Mouse (Mus musculus) kidney, embryonic 15.5 days (tissue): ENCODE measurements around the gene Nkx6-2. TPM values are rescaled to one million over a fixed set of nuclear protein-coding genes. Genes with fewer than 3 reads are reported as not detected.

Source experiments
- ATAC-seq: fragments of 200-750 bp; cut with Nextera tagmentation; replicated peaks from 2 replicates; pipeline ENCODE4 v1.8.0; 2017; ENCODE audit warnings: moderate TSS enrichment; ENCODE audit not compliant: low FRiP score
- H3K27ac ChIP-seq: fragments of 300-500 bp; sonication (generic); 2 replicates; pipeline ENCODE4 v1.5.1; 2015; ENCODE audit warnings: mild to moderate bottlenecking, inconsistent platforms
- H3K27me3 ChIP-seq: fragments of 300-500 bp; sonication (generic); 2 replicates; pipeline ENCODE4 v1.6.1; 2015; ENCODE audit warnings: inconsistent platforms
- H3K36me3 ChIP-seq: fragments of 300-500 bp; sonication (generic); 2 replicates; pipeline ENCODE4 v1.6.1; 2015; ENCODE audit warnings: inconsistent platforms
- H3K4me1 ChIP-seq: fragments of 300-500 bp; sonication (generic); 2 replicates; pipeline ENCODE4 v1.6.1; 2015; ENCODE audit warnings: inconsistent platforms
- H3K4me2 ChIP-seq: fragments of 300-500 bp; sonication (generic); 2 replicates; pipeline ENCODE4 v1.6.1; 2015; ENCODE audit warnings: moderate library complexity, mild to moderate bottlenecking, inconsistent platforms
- H3K4me3 ChIP-seq: fragments of 300-500 bp; sonication (generic); replicated peaks from 2 replicates; pipeline ENCODE4 v1.5.1; 2015; ENCODE audit warnings: mild to moderate bottlenecking, inconsistent platforms
- H3K9ac ChIP-seq: fragments of 300-500 bp; sonication (generic); 2 replicates; pipeline ENCODE4 v1.6.1; 2015; ENCODE audit warnings: mild to moderate bottlenecking, inconsistent platforms
- H3K9me3 ChIP-seq: fragments of 300-500 bp; sonication (generic); replicated peaks from 2 replicates; pipeline ENCODE4 v1.6.1; 2016; ENCODE audit warnings: inconsistent platforms
- WGBS: fragments of 180-500 bp; shearing (Covaris S2); methylation state at CpG from one replicate; pipeline ENCODE4 v1.1.7; 2015; ENCODE audit warnings: mixed read lengths; 5-methylcytosine and 5-hydroxymethylcytosine counted together
- polyA plus RNA-seq: library from polyadenylated mRNA; unstranded; fragments of >200 nt; fragmentation: Nextera tagmentation; extraction: Ambion mirVana; gene quantifications from 2 replicates; pipeline ENCODE4 v1.2.1, GENCODE M21; 2015

Gene Nkx6-2
- polyA plus RNA-seq, 1 experiment from 2014 or later = not detected

DNA sequence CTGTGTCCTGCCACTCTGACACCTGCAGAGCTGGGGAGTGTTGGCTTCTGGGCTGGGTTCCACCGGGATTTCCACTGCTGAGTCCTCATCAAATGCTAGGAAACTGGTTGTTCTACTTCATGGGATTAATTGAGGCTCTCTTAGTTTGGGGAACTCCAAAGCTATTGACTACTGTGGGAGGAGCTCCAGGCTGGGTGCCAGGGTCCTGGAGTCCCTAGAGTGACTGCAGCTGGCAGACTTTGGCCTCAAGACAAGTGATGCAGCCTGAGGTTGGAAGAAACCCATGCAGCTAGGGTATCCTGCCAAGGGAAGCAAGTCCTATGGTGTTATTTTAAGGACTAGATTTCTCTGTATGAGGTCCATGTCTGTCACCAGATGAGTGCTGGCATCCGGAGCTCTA is 44.1 kb downstream of the Nkx6-2 start:
- no peaks in the 10 kb centered on the region for H3K27me3 ChIP-seq
- H3K4me3 ChIP-seq = no peak overlapping the region
- H3K36me3 ChIP-seq = peaks cover 12% of the 10 kb centered on the region; the same call in 1 of the 2 replicates
- H3K4me1 ChIP-seq = no peaks in the 10 kb centered on the region
- 83% methylated on average over 2 of the region's 2 CpGs for WGBS
- ATAC-seq = no peak
- no peaks in the 10 kb centered on the region for H3K9me3 ChIP-seq
- H3K4me2 ChIP-seq = no peak overlapping the region
- no peak overlapping the region for H3K9ac ChIP-seq
- no peak overlapping the region for H3K27ac ChIP-seq

DNA sequence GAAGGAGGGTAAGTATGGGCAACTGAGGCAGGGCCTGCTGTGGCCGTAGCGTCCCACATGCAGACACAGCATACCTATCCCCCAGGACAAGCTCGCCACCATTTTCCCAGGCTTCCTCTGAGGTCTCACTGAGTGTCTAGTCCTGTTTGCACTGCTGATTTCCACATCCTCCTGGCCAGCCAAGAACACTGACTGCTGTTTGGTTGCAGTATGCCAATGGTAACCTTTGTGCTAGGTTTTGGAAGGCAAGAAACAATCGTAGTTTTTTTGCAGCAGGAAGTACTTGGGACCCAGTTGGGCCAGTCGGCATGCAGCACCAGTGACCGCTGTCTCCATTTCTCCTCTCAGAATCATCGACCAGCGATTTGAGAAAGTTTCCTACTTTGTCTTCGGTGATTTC is 44.8 kb downstream of the Nkx6-2 start:
- Histone ChIP-seq H3K9me3 (no peaks in the 10 kb centered on the region), H3K27me3 (no peaks in the 10 kb centered on the region), H3K27ac (no peak overlapping the region), H3K4me2 (no peak overlapping the region), H3K4me3 (no peak overlapping the region), H3K9ac (no peak overlapping the region), H3K4me1 (no peaks in the 10 kb centered on the region), H3K36me3 (peaks cover 9% of the 10 kb centered on the region; the same call in 1 of the 2 replicates)
- 96% methylated on average over 9 of the region's 9 CpGs for WGBS
- ATAC-seq = no peak

GRCm38 (mm10) chr7:139536831-139537230 is 45.8 kb downstream of the Nkx6-2 start:
- H3K4me1 ChIP-seq = no peaks in the 10 kb centered on the region
- no peak overlapping the region for H3K27ac ChIP-seq
- no peak for ATAC-seq
- no peaks in the 10 kb centered on the region for H3K9me3 ChIP-seq
- WGBS = 95% methylated on average over 2 of the region's 2 CpGs
- H3K27me3 ChIP-seq = no peaks in the 10 kb centered on the region
- peaks cover 4% of the 10 kb centered on the region; the same call in 1 of the 2 replicates for H3K36me3 ChIP-seq
- no peak overlapping the region for H3K4me2 ChIP-seq
- H3K9ac ChIP-seq = no peak overlapping the region
- no peak overlapping the region for H3K4me3 ChIP-seq

DNA sequence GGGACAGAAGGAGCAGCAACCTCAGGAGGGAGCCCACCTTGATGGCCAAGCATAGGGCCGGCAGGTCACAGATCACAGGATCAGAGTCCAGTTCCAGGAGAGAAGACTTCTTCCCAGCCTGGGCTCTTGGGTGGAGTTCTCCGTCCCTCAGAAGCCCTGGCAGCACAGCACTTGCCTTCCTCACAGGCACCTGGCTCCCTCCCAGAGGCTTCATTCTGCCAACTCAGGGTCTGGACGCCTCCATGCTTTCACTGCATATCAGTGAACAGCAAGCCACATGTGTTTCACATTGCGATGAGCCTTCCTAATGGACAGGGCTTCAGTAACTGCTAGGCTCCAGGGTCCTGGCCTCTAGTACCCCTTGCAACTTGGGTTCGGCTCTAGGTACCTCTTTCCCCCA is 46.3 kb downstream of the Nkx6-2 start:
- Histone ChIP-seq H3K36me3 (peaks cover 3% of the 10 kb centered on the region; the same call in 1 of the 2 replicates), H3K27me3 (no peaks in the 10 kb centered on the region), H3K9ac (no peak overlapping the region), H3K4me2 (no peak overlapping the region), H3K27ac (no peak overlapping the region), H3K9me3 (no peaks in the 10 kb centered on the region), H3K4me1 (peaks cover 2% of the 10 kb centered on the region), H3K4me3 (no peak overlapping the region)
- ATAC-seq = no peak
- WGBS = 89% methylated on average over 5 of the region's 5 CpGs

GRCm38 (mm10) chr7:139531428-139531801 is 51.2 kb downstream of the Nkx6-2 start:
- Histone ChIP-seq H3K4me1 (peaks cover 16% of the 10 kb centered on the region), H3K27ac (no peak overlapping the region), H3K4me2 (no peak overlapping the region), H3K9ac (no peak overlapping the region), H3K4me3 (no peak overlapping the region), H3K36me3 (peaks cover 12% of the 10 kb centered on the region), H3K9me3 (no peaks in the 10 kb centered on the region), H3K27me3 (no peaks in the 10 kb centered on the region)
- 49% methylated on average over 4 of the region's 4 CpGs for WGBS
- ATAC-seq = peak; percentile 57

DNA sequence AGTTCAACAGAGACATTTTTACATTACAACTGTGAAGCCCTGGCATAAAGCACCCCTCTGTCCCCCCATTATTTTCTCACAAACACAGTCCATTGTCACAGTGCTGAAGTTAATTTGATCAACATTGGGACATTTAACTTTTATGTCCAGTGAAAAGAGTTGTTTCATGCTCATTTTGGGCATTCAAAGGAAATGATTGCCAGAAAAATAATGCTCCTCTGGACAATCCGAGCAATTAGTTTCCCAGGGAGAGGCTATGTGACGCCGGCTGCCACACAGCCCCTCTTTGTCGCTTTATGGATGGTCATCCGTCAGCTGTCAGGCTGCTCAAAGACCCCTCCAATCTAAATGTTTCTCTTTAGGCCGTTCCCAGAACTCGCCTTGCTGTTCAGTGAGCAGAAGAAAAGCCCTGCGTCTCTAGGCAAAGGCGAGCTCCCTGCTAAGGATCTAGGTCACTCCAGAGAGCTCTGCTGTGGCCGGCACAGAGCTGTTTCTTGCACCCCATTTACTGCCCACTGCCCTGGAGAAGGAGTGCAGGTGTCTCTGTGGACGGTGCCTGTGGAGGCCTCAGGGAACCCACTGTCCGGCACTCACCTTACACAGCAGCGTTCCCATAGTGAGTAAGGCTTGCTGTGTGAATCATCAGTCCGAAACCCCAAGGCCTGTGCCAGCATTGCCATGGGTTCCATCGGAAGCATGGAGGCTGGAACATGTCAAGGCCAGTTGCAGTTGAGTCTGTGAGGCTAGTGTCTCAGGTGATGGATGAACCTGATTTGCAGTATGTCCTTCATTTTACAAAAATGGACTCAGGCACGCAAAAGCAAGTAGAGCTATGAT is 51.8 kb downstream of the Nkx6-2 start:
- Histone ChIP-seq H3K4me3 (no peak overlapping the region), H3K27me3 (no peaks in the 10 kb centered on the region), H3K4me2 (no peak overlapping the region), H3K36me3 (peaks cover 18% of the 10 kb centered on the region), H3K4me1 (peaks cover 16% of the 10 kb centered on the region), H3K27ac (no peak overlapping the region), H3K9ac (no peak overlapping the region), H3K9me3 (no peaks in the 10 kb centered on the region)
- WGBS = 41% methylated on average over 16 of the region's 16 CpGs
- no peak for ATAC-seq

Other genes starting within 250 kb of the Nkx6-2 start
- gene Inpp5a, start 193.7 kb downstream of the Nkx6-2 start, polyA plus RNA-seq = 19.1 and 22.2 TPM in 2 replicates
- 0.19 and 0.21 TPM in 2 replicates for gene Cfap46, start 101.0 kb upstream of the Nkx6-2 start, polyA plus RNA-seq